Mouse (Mus musculus) intestine, embryonic 16.5 days (tissue): ENCODE data around the gene Col28a1. TPM values are rescaled to one million over a fixed set of nuclear protein-coding genes. Genes with fewer than 3 reads are reported as not detected.

Experiments used
- ATAC-seq: fragments of 200-750 bp; cut with Nextera tagmentation; 2 replicates; pipeline ENCODE4 v1.8.0; 2017; ENCODE audit warnings: moderate TSS enrichment, moderate library complexity
- H3K27ac ChIP-seq: fragments of 300-500 bp; sonication (generic); 2 replicates; pipeline ENCODE4 v1.5.1; 2014; ENCODE audit warnings: mild to moderate bottlenecking, low read length
- H3K27me3 ChIP-seq: fragments of 300-500 bp; sonication (generic); replicated peaks from 2 replicates; pipeline ENCODE4 v1.6.1; 2014; ENCODE audit warnings: low read length, control low read depth, mixed read lengths; ENCODE audit not compliant: control insufficient read depth, insufficient read depth
- H3K36me3 ChIP-seq: fragments of 300-500 bp; sonication (generic); 2 replicates; pipeline ENCODE4 v1.6.1; 2014; ENCODE audit warnings: low read length, control low read depth; ENCODE audit not compliant: control insufficient read depth, insufficient read depth
- H3K4me1 ChIP-seq: fragments of 300-500 bp; sonication (generic); 2 replicates; pipeline ENCODE4 v1.6.1; 2014; ENCODE audit warnings: low read length, control low read depth, mixed read lengths; ENCODE audit not compliant: control insufficient read depth, insufficient read depth
- H3K4me2 ChIP-seq: fragments of 300-500 bp; sonication (generic); 2 replicates; pipeline ENCODE4 v1.6.1; 2014; ENCODE audit warnings: low read depth, low read length, control low read depth
- H3K4me3 ChIP-seq: fragments of 300-500 bp; sonication (generic); 2 replicates; pipeline ENCODE4 v1.5.1; 2014; ENCODE audit warnings: mild to moderate bottlenecking, low read length
- H3K9ac ChIP-seq: fragments of 300-500 bp; sonication (generic); 2 replicates; pipeline ENCODE4 v1.6.1; 2014; ENCODE audit warnings: low read depth, low read length
- H3K9me3 ChIP-seq: fragments of 300-500 bp; sonication (generic); 2 replicates; pipeline ENCODE4 v1.6.1; 2016; ENCODE audit warnings: low read length, control low read depth; ENCODE audit not compliant: control insufficient read depth
- WGBS: fragments of 180-500 bp; shearing (Covaris S2); extraction: QIAGEN DNeasy Blood & Tissue Kit; methylation state at CpG from one replicate; pipeline ENCODE4 v1.1.7; 2014; 5-methylcytosine and 5-hydroxymethylcytosine counted together
- polyA plus RNA-seq: library from polyadenylated mRNA; unstranded; fragments of >200 nt; fragmentation: Nextera tagmentation; extraction: Ambion mirVana; gene quantifications from 2 replicates; pipeline ENCODE4 v1.2.1, GENCODE M21; 2015

The Col28a1 gene
- polyA plus RNA-seq, 1 experiment from 2014 or later = 2.4 TPM

GRCm38 (mm10) chr6:8130149-8130548 lies 62.3 kb downstream of the Col28a1 start:
- Histone ChIP-seq H3K36me3 (no peaks in the 10 kb centered on the region), H3K27me3 (no peaks in the 10 kb centered on the region), H3K9me3 (no peaks in the 10 kb centered on the region), H3K4me2 (no peak overlapping the region), H3K9ac (no peak overlapping the region), H3K4me1 (no peaks in the 10 kb centered on the region), H3K4me3 (no peak overlapping the region), H3K27ac (no peak overlapping the region)
- 69% methylated on average over 7 of the region's 7 CpGs for WGBS
- no peak for ATAC-seq

GRCm38 (mm10) chr6:8128164-8128563 lies 64.3 kb downstream of the Col28a1 start:
- Histone ChIP-seq H3K36me3 (no peaks in the 10 kb centered on the region), H3K27me3 (no peaks in the 10 kb centered on the region), H3K4me1 (no peaks in the 10 kb centered on the region), H3K4me3 (no peak overlapping the region), H3K27ac (no peak overlapping the region), H3K9me3 (no peaks in the 10 kb centered on the region), H3K9ac (no peak overlapping the region), H3K4me2 (no peak overlapping the region)
- ATAC-seq = no peak
- 85% methylated on average over 1 of the region's 1 CpGs for WGBS

GRCm38 (mm10) chr6:8126545-8126944 lies 65.9 kb downstream of the Col28a1 start:
- H3K4me3 ChIP-seq = no peak overlapping the region
- H3K27me3 ChIP-seq = no peaks in the 10 kb centered on the region
- no peaks in the 10 kb centered on the region for H3K9me3 ChIP-seq
- no peak overlapping the region for H3K9ac ChIP-seq
- H3K4me2 ChIP-seq = no peak overlapping the region
- no peak for ATAC-seq
- H3K27ac ChIP-seq = no peak overlapping the region
- 64% methylated on average over 3 of the region's 3 CpGs for WGBS
- no peaks in the 10 kb centered on the region for H3K4me1 ChIP-seq
- no peaks in the 10 kb centered on the region for H3K36me3 ChIP-seq

- Histone ChIP-seq H3K36me3 (no peaks in the 10 kb centered on the region), H3K4me3 (no peak overlapping the region), H3K4me1 (no peaks in the 10 kb centered on the region), H3K27me3 (no peaks in the 10 kb centered on the region), H3K9me3 (no peaks in the 10 kb centered on the region), H3K9ac (no peak overlapping the region), H3K27ac (no peak overlapping the region), H3K4me2 (no peak overlapping the region)
- WGBS = 74% methylated on average over 2 of the region's 2 CpGs
- ATAC-seq = no peak
Observed at GRCm38 (mm10) chr6:8119116-8119515, 73.3 kb downstream of the Col28a1 start.

GRCm38 (mm10) chr6:8118577-8118976 lies 73.8 kb downstream of the Col28a1 start:
- H3K4me3 ChIP-seq = no peak overlapping the region
- no peak overlapping the region for H3K27ac ChIP-seq
- no peak for ATAC-seq
- H3K36me3 ChIP-seq = no peaks in the 10 kb centered on the region
- no peak overlapping the region for H3K9ac ChIP-seq
- H3K9me3 ChIP-seq = no peaks in the 10 kb centered on the region
- H3K4me2 ChIP-seq = no peak overlapping the region
- 84% methylated on average over 2 of the region's 2 CpGs for WGBS
- no peaks in the 10 kb centered on the region for H3K4me1 ChIP-seq
- H3K27me3 ChIP-seq = no peaks in the 10 kb centered on the region

GRCm38 (mm10) chr6:8105870-8106706 lies 86.3 kb downstream of the Col28a1 start:
- ATAC-seq = no peak
- H3K36me3 ChIP-seq = no peaks in the 10 kb centered on the region
- 65% methylated on average over 10 of the region's 10 CpGs for WGBS
- H3K27me3 ChIP-seq = no peaks in the 10 kb centered on the region
- H3K4me2 ChIP-seq = no peak overlapping the region
- no peak overlapping the region for H3K4me3 ChIP-seq
- no peaks in the 10 kb centered on the region for H3K9me3 ChIP-seq
- H3K9ac ChIP-seq = no peak overlapping the region
- H3K4me1 ChIP-seq = no peaks in the 10 kb centered on the region
- H3K27ac ChIP-seq = no peak overlapping the region

- Histone ChIP-seq H3K27ac (no peak overlapping the region), H3K4me2 (no peak overlapping the region), H3K27me3 (no peaks in the 10 kb centered on the region), H3K4me3 (no peak overlapping the region), H3K9me3 (no peaks in the 10 kb centered on the region), H3K36me3 (no peaks in the 10 kb centered on the region), H3K4me1 (no peaks in the 10 kb centered on the region), H3K9ac (no peak overlapping the region)
- no peak for ATAC-seq
Observed at GRCm38 (mm10) chr6:8101224-8101623, 91.2 kb downstream of the Col28a1 start.

GRCm38 (mm10) chr6:8095856-8096255 lies 96.6 kb downstream of the Col28a1 start:
- ATAC-seq = no peak
- H3K27ac ChIP-seq = no peak overlapping the region
- no peaks in the 10 kb centered on the region for H3K4me1 ChIP-seq
- H3K36me3 ChIP-seq = no peaks in the 10 kb centered on the region
- no peak overlapping the region for H3K9ac ChIP-seq
- no peak overlapping the region for H3K4me3 ChIP-seq
- H3K27me3 ChIP-seq = no peaks in the 10 kb centered on the region
- H3K9me3 ChIP-seq = no peaks in the 10 kb centered on the region
- WGBS = 49% methylated on average over 3 of the region's 3 CpGs
- no peak overlapping the region for H3K4me2 ChIP-seq

- Histone ChIP-seq H3K4me1 (no peaks in the 10 kb centered on the region), H3K9ac (no peak overlapping the region), H3K36me3 (no peaks in the 10 kb centered on the region), H3K4me2 (no peak overlapping the region), H3K4me3 (no peak overlapping the region), H3K27ac (no peak overlapping the region), H3K9me3 (no peaks in the 10 kb centered on the region), H3K27me3 (no peaks in the 10 kb centered on the region)
- no peak for ATAC-seq
- WGBS = 66% methylated on average over 8 of the region's 8 CpGs
Observed at GRCm38 (mm10) chr6:8094160-8094953, 98.1 kb downstream of the Col28a1 start.
